Mouse (Mus musculus): Measurements from ENCODE around the gene Enpp5. TPM values are rescaled to one million over a fixed set of nuclear protein-coding genes. Genes with fewer than 3 reads are reported as not detected.
A peak's percentile ranks its signal among the peaks of the same experiment; 100 is the strongest.

The Enpp5 gene
- total and polyA plus RNA-seq, 2 experiments from 2014 or later, result 117 to 171 TPM

GRCm38 (mm10) chr17:44100486-44100885 is 21.9 kb downstream of the Enpp5 start:
- H3K4me3 ChIP-seq (ENCODE audit: low read depth, low read length), result no peak overlapping the region
- H3K4me2 ChIP-seq (ENCODE audit: low read depth, low read length, poor library complexity, severe bottlenecking), result no peak overlapping the region
- DNase-seq (ENCODE audit: low spot score) (no peak), ATAC-seq (ENCODE audit: low FRiP score) (no peak)
- H3K9me3 ChIP-seq (ENCODE audit: low read length), result no peaks in the 10 kb centered on the region
- H3K4me1 ChIP-seq (ENCODE audit: insufficient read depth, low read length), result peaks cover 8% of the 10 kb centered on the region
- H3K36me3 ChIP-seq (ENCODE audit: insufficient read depth, low read length), result no peaks in the 10 kb centered on the region
- H3K27me3 ChIP-seq (ENCODE audit: insufficient read depth, low read length), result no peaks in the 10 kb centered on the region
- no peak overlapping the region for H3K27ac ChIP-seq (ENCODE audit: low read depth, low read length)
- no peak for TF ChIP-seq CTCF (IDR thresholded peaks at IDR 0.05)
- 79% methylated on average over 4 of the region's 4 CpGs for WGBS
- H3K9ac ChIP-seq (replicated peaks; ENCODE audit: low read length, poor library complexity, severe bottlenecking), result no peak overlapping the region

GRCm38 (mm10) chr17:44100906-44101305 is 22.3 kb downstream of the Enpp5 start:
- no peak for ATAC-seq (ENCODE audit: low FRiP score)
- H3K9ac ChIP-seq (replicated peaks; ENCODE audit: low read length, poor library complexity, severe bottlenecking), result no peak overlapping the region
- no peak for DNase-seq (ENCODE audit: low spot score)
- no peaks in the 10 kb centered on the region for H3K9me3 ChIP-seq (ENCODE audit: low read length)
- H3K4me1 ChIP-seq (ENCODE audit: insufficient read depth, low read length), result peaks cover 8% of the 10 kb centered on the region
- no peak overlapping the region for H3K27ac ChIP-seq (ENCODE audit: low read depth, low read length)
- 87% methylated on average over 9 of the region's 9 CpGs for WGBS
- no peaks in the 10 kb centered on the region for H3K36me3 ChIP-seq (ENCODE audit: insufficient read depth, low read length)
- H3K4me3 ChIP-seq (ENCODE audit: low read depth, low read length), result no peak overlapping the region
- H3K27me3 ChIP-seq (ENCODE audit: insufficient read depth, low read length), result no peaks in the 10 kb centered on the region
- no peak overlapping the region for H3K4me2 ChIP-seq (ENCODE audit: low read depth, low read length, poor library complexity, severe bottlenecking)
- no peak for TF ChIP-seq CTCF (IDR thresholded peaks at IDR 0.05)

- H3K4me3 ChIP-seq (ENCODE audit: low read depth, low read length), result no peak overlapping the region
- peaks cover 8% of the 10 kb centered on the region for H3K4me1 ChIP-seq (ENCODE audit: insufficient read depth, low read length)
- no peaks in the 10 kb centered on the region for H3K36me3 ChIP-seq (ENCODE audit: insufficient read depth, low read length)
- H3K27me3 ChIP-seq (ENCODE audit: insufficient read depth, low read length), result no peaks in the 10 kb centered on the region
- no peak overlapping the region for H3K27ac ChIP-seq (ENCODE audit: low read depth, low read length)
- WGBS, result 95% methylated on average over 10 of the region's 10 CpGs
- no peak overlapping the region for H3K4me2 ChIP-seq (ENCODE audit: low read depth, low read length, poor library complexity, severe bottlenecking)
- H3K9ac ChIP-seq (replicated peaks; ENCODE audit: low read length, poor library complexity, severe bottlenecking), result no peak overlapping the region
- no peak for ATAC-seq (ENCODE audit: low FRiP score)
- H3K9me3 ChIP-seq (ENCODE audit: low read length), result no peaks in the 10 kb centered on the region
- DNase-seq (ENCODE audit: low spot score), result no peak
- TF ChIP-seq CTCF (IDR thresholded peaks at IDR 0.05), result no peak
These were observed 23.3 kb downstream of the Enpp5 start for GRCm38 (mm10) chr17:44101961-44102360.

GRCm38 (mm10) chr17:44105287-44106138 is 26.9 kb downstream of the Enpp5 start, which contains the start of gene Enpp4:
Enpp4 (minus strand) TSS chr17:44105809.
- H3K9me3 ChIP-seq (ENCODE audit: low read length), result no peaks in the 10 kb centered on the region
- H3K36me3 ChIP-seq (ENCODE audit: insufficient read depth, low read length), result no peaks in the 10 kb centered on the region
- H3K4me1 ChIP-seq (ENCODE audit: insufficient read depth, low read length), result peaks cover 8% of the 10 kb centered on the region
- H3K27ac ChIP-seq (ENCODE audit: low read depth, low read length), result no peak within 1 kb of the TSS
- H3K4me2 ChIP-seq (ENCODE audit: low read depth, low read length, poor library complexity, severe bottlenecking), result peak within 1 kb of the TSS; percentile 89
- H3K4me3 ChIP-seq (ENCODE audit: low read depth, low read length), result peak within 1 kb of the TSS; percentile 77
- ATAC-seq (ENCODE audit: low FRiP score) (peak; percentile 99), DNase-seq (ENCODE audit: low spot score) (peak; percentile 84)
- H3K9ac ChIP-seq (replicated peaks; ENCODE audit: low read length, poor library complexity, severe bottlenecking), result peak within 1 kb of the TSS; percentile 70
- WGBS, result under 1% methylated on average over 59 of the region's 76 CpGs
- no peaks in the 10 kb centered on the region for H3K27me3 ChIP-seq (ENCODE audit: insufficient read depth, low read length)
- no peak for TF ChIP-seq CTCF (IDR thresholded peaks at IDR 0.05)

GRCm38 (mm10) chr17:44108331-44108730 is 29.7 kb downstream of the Enpp5 start:
- Histone ChIP-seq H3K9ac (replicated peaks; ENCODE audit: low read length, poor library complexity, severe bottlenecking) (no peak overlapping the region), H3K27ac (ENCODE audit: low read depth, low read length) (no peak overlapping the region), H3K9me3 (ENCODE audit: low read length) (no peaks in the 10 kb centered on the region), H3K36me3 (ENCODE audit: insufficient read depth, low read length) (no peaks in the 10 kb centered on the region), H3K27me3 (ENCODE audit: insufficient read depth, low read length) (no peaks in the 10 kb centered on the region), H3K4me3 (ENCODE audit: low read depth, low read length) (no peak overlapping the region), H3K4me1 (ENCODE audit: insufficient read depth, low read length) (peaks cover 8% of the 10 kb centered on the region), H3K4me2 (ENCODE audit: low read depth, low read length, poor library complexity, severe bottlenecking) (no peak overlapping the region)
- 75% methylated on average over 3 of the region's 3 CpGs for WGBS
- no peak for TF ChIP-seq CTCF (IDR thresholded peaks at IDR 0.05)
- DNase-seq (ENCODE audit: low spot score), result no peak
- ATAC-seq (ENCODE audit: low FRiP score), result no peak

DNA sequence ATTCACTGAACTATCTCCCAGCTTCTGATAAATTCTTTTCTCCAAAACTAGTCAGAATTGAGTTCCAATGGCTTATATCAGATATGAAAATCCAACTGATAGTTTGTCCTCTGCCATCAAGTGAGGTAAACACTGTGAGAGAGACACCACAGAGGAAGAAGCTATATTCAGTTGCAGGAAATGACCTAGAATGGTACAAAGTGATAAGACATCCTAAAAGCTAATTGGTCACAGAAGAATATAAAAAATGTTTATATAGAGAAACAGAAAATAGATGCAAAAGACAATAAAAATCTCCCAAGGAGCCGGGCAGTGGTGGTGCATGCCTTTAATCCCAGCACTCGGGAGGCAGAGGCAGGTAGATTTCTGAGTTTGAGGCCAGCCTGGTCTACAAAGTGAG is 38.0 kb downstream of the Enpp5 start:
- Histone ChIP-seq H3K4me1 (ENCODE audit: insufficient read depth, low read length) (no peaks in the 10 kb centered on the region), H3K4me2 (ENCODE audit: low read depth, low read length, poor library complexity, severe bottlenecking) (no peak overlapping the region), H3K36me3 (ENCODE audit: insufficient read depth, low read length) (no peaks in the 10 kb centered on the region), H3K27ac (ENCODE audit: low read depth, low read length) (no peak overlapping the region), H3K9me3 (ENCODE audit: low read length) (no peaks in the 10 kb centered on the region), H3K9ac (replicated peaks; ENCODE audit: low read length, poor library complexity, severe bottlenecking) (no peak overlapping the region), H3K27me3 (ENCODE audit: insufficient read depth, low read length) (no peaks in the 10 kb centered on the region), H3K4me3 (ENCODE audit: low read depth, low read length) (no peak overlapping the region)
- ATAC-seq (ENCODE audit: low FRiP score) (no peak), DNase-seq (ENCODE audit: low spot score) (no peak)
- WGBS, result 88% methylated on average over 2 of the region's 2 CpGs
- no peak for TF ChIP-seq CTCF (IDR thresholded peaks at IDR 0.05)

Measured in midbrain, postnatal 0 days (tissue).